Mouse (Mus musculus) myocyte (in vitro differentiated cells): ENCODE results near the gene Dynlt1f. TPM values are rescaled to one million over a fixed set of nuclear protein-coding genes. Genes with fewer than 3 reads are reported as not detected.
"Not testable (repeated sequence)": the region's sequence is repeated elsewhere in the genome, so short reads cannot be mapped to it uniquely, and the experiment has no call there.

ENCODE experiments used
- H3K27me3 ChIP-seq: one replicate; pipeline ENCODE4 v1.6.1; 2011; ENCODE audit not compliant: control insufficient read depth, insufficient read depth, insufficient read length
- H3K36me3 ChIP-seq: one replicate; pipeline ENCODE4 v1.6.1; 2011; ENCODE audit not compliant: control insufficient read depth, insufficient read depth
- H3K4me2 ChIP-seq: one replicate; pipeline ENCODE4 v1.6.1; 2011; ENCODE audit warnings: low read depth, control low read depth
- H3K4me3 ChIP-seq: one replicate; pipeline ENCODE4 v1.5.1; 2011; ENCODE audit warnings: mild to moderate bottlenecking, control low read depth, moderate library complexity
- H3K79me2 ChIP-seq: one replicate; pipeline ENCODE4 v1.6.1; 2011; ENCODE audit not compliant: control insufficient read depth, insufficient read depth
- H3ac ChIP-seq: one replicate; pipeline ENCODE4 v1.6.1; 2011; ENCODE audit not compliant: control insufficient read depth, insufficient read length
- CEBPB ChIP-seq: IDR thresholded peaks from 2 replicates; pipeline ENCODE4 v1.6.1; 2011; ENCODE audit warnings: mild to moderate bottlenecking, moderate library complexity; ENCODE audit not compliant: poor library complexity, insufficient read depth, severe bottlenecking
- E2F4 ChIP-seq: IDR thresholded peaks from one replicate; pipeline ENCODE4 v1.6.1; 2011; ENCODE audit warnings: mild to moderate bottlenecking, control low read depth, moderate library complexity; ENCODE audit not compliant: insufficient read depth
- MAX ChIP-seq: IDR thresholded peaks from one replicate; pipeline ENCODE4 v1.6.1; 2011; ENCODE audit warnings: low read depth, mild to moderate bottlenecking, control low read depth
- MYOD1 ChIP-seq, 3 experiments: IDR thresholded peaks; one replicate each; pipeline ENCODE4 v1.6.1; 2011; ENCODE audit warnings: control low read depth in 2 of 3, low read depth in 2 of 3, mild to moderate bottlenecking in 2 of 3, moderate library complexity in 1 of 3; ENCODE audit not compliant: insufficient read length in 2 of 3, control insufficient read depth in 1 of 3
- MYOG ChIP-seq, 3 experiments: IDR thresholded peaks; one replicate each; pipeline ENCODE4 v1.6.1; 2011; ENCODE audit warnings: control low read depth in 2 of 3, low read depth in 2 of 3, mild to moderate bottlenecking in 2 of 3; ENCODE audit not compliant: insufficient read length in 2 of 3, control insufficient read depth in 1 of 3, insufficient read depth in 1 of 3
- POLR2A ChIP-seq: IDR thresholded peaks from one replicate; pipeline ENCODE4 v1.6.1; 2011; ENCODE audit warnings: low read depth, mild to moderate bottlenecking, control low read depth, moderate library complexity; ENCODE audit not compliant: insufficient read length
- POLR2AphosphoS2 ChIP-seq: IDR thresholded peaks from one replicate; pipeline ENCODE4 v1.6.1; 2011; ENCODE audit warnings: low read depth, control low read depth; ENCODE audit not compliant: insufficient read length
- REST ChIP-seq: IDR thresholded peaks from one replicate; pipeline ENCODE4 v1.6.1; 2011; ENCODE audit warnings: mild to moderate bottlenecking, control low read depth, moderate library complexity; ENCODE audit not compliant: insufficient read depth, insufficient read length
- SRF ChIP-seq: IDR thresholded peaks from one replicate; pipeline ENCODE4 v1.6.1; 2011; ENCODE audit warnings: low read depth; ENCODE audit not compliant: control insufficient read depth, insufficient read length
- TCF12 ChIP-seq: IDR thresholded peaks from one replicate; pipeline ENCODE4 v1.6.1; 2011; ENCODE audit warnings: mild to moderate bottlenecking, control low read depth; ENCODE audit not compliant: poor library complexity, insufficient read depth, severe bottlenecking
- TCF3 ChIP-seq: IDR thresholded peaks from one replicate; pipeline ENCODE4 v1.6.1; 2011; ENCODE audit warnings: low read depth, control low read depth; ENCODE audit not compliant: insufficient read length
- USF1 ChIP-seq: IDR thresholded peaks from one replicate; pipeline ENCODE4 v1.6.1; 2011; ENCODE audit warnings: low read depth, mild to moderate bottlenecking, control low read depth, moderate library complexity
- polyA plus RNA-seq: library from polyadenylated mRNA; unstranded; fragments of >200 nt; fragmentation: generic; extraction: Trizol; gene quantifications from one replicate; pipeline ENCODE4 v1.2.1, GENCODE M21; 2012; ENCODE audit warnings: missing spikeins

Dynlt1f gene
- polyA plus RNA-seq, 1 experiment = 198 TPM

DNA sequence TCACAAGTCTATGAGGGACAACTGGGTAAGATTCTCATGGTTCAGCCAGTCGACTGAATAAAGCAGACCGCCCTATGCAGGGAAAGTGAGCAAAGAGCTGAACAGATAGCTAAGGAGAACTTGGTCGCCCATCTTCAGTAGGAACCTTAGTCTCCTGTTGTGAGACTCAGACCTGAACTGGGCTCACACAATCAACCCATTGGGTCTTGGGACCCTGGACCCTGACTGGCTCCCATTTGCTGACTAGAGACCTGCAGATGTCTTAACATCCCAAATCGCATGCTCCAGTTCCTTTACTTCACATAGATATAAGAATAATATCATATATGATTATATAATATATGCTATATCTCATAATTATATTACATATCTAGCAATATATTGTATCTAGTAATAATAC, 18.3 kb downstream of the Dynlt1f start:
- not testable (repeated sequence) for H3K36me3 ChIP-seq, H3K4me2 ChIP-seq, H3K79me2 ChIP-seq, H3K4me3 ChIP-seq, H3ac ChIP-seq, H3K27me3 ChIP-seq

DNA sequence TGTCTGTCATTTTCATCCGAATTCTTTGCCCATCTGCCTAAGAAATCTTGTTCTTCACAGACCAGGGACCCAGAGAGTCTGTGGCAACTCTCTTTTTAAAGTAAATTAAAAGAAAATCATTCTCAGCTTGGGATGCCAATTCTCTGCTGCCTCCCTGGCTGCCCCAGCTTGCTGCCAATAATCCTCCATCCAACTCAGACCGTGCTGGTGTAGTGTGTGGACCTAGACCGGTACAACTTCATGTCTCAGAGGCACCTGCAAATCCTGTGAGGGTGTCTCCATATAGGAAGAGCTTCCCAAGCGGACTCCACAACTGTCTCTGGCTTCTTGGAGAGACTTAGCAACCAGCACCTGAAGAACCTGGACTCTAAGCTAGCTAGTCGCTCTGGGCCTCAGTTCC, 18.8 kb downstream of the Dynlt1f start:
- H3K27me3 ChIP-seq = no peaks in the 10 kb centered on the region
- H3K79me2 ChIP-seq = no peaks in the 10 kb centered on the region

DNA sequence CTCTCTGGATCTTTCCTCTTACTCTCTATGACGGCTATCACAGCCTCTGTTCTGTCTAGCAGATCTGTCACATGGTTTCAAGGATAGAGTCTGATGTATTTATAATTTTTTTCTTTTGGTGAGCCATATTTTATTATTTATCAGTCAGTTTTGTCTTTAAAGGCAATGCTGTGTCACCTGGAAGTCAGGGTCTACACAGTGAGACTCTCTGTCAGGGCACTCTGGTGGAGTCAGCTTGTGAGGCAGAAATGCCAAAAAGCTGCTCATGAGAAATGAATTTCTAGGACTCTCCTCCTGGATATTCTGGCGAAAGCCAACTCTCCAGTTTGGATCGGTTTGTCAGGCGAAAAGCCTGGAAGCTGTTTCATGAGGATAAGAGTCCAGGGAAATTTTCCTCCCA, 19.9 kb downstream of the Dynlt1f start:
- not testable (repeated sequence) for H3K4me2 ChIP-seq, H3K27me3 ChIP-seq, H3K36me3 ChIP-seq, H3K79me2 ChIP-seq, H3ac ChIP-seq, H3K4me3 ChIP-seq

More for the DNA sequence above, 18.8 kb downstream of the Dynlt1f start:
- Histone ChIP-seq H3K36me3 (no peaks in the 10 kb centered on the region), H3K4me3 (no peak overlapping the region), H3K4me2 (no peak overlapping the region), H3ac (no peak overlapping the region)
- TF ChIP-seq TCF12 = no peak
- TF ChIP-seq TCF3 = no peak
- no peak for TF ChIP-seq MYOG (IDR thresholded peaks at IDR 0.05; ENCODE audit: control insufficient read depth in 1 of 3, insufficient read depth in 1 of 3, insufficient read length in 2 of 3, low read depth in 2 of 3)
- no peak for TF ChIP-seq SRF
- TF ChIP-seq CEBPB = no peak
- no peak for TF ChIP-seq MYOD1 (IDR thresholded peaks at IDR 0.05; ENCODE audit: control insufficient read depth in 1 of 3, insufficient read length in 2 of 3, low read depth in 2 of 3)
- TF ChIP-seq USF1 = no peak
- TF ChIP-seq E2F4 = no peak
- TF ChIP-seq POLR2A = no peak
- no peak for TF ChIP-seq POLR2AphosphoS2
- TF ChIP-seq MAX = no peak
- TF ChIP-seq REST = no peak

GRCm38 (mm10) chr17:6632850-6633249, 22.9 kb downstream of the Dynlt1f start:
- not testable (repeated sequence) for H3K36me3 ChIP-seq, H3K79me2 ChIP-seq, H3K27me3 ChIP-seq, H3K4me3 ChIP-seq, H3ac ChIP-seq, H3K4me2 ChIP-seq

- H3K4me2 ChIP-seq, H3ac ChIP-seq, H3K4me3 ChIP-seq, H3K36me3 ChIP-seq, H3K27me3 ChIP-seq, H3K79me2 ChIP-seq: not testable (repeated sequence)
These were observed 25.3 kb downstream of the Dynlt1f start for GRCm38 (mm10) chr17:6630398-6630797.

DNA sequence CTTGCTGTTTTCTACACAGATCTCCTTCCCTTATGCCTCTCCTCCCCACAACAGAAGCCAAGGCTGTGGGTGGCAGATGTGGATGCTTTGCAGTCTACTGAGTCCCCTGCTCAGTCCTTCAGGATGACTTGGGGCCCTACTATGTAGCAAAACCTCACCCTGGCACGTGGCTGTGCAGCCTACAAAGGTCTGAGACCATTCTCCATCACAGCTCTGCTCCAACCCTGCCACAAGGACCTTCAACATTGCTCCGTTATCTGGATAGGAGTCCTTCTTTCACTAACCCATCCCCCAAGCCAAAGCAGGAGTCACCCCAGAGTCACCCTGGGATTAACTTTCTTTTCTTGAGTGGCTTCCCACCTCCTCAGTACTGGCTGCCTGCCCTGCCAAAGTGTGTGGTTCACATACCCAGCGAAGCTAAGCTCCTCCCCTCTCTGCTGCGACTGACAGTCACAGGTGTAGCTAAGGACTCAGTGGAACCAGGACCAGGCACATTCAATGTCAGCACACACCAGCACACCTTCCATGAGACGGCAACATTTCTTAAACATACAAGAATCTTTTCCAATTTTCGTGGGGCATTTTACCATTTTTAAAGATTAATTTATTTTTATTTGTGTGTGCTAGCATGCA, 30.7 kb downstream of the Dynlt1f start:
- not testable (repeated sequence) for H3K79me2 ChIP-seq, H3K4me3 ChIP-seq, H3K4me2 ChIP-seq, H3K27me3 ChIP-seq, H3ac ChIP-seq, H3K36me3 ChIP-seq

- H3K4me2 ChIP-seq, H3K36me3 ChIP-seq, H3K79me2 ChIP-seq, H3ac ChIP-seq, H3K27me3 ChIP-seq, H3K4me3 ChIP-seq: not testable (repeated sequence)
These were observed 33.7 kb downstream of the Dynlt1f start for GRCm38 (mm10) chr17:6621976-6622375.

- not testable (repeated sequence) for H3ac ChIP-seq, H3K79me2 ChIP-seq, H3K27me3 ChIP-seq, H3K36me3 ChIP-seq, H3K4me2 ChIP-seq, H3K4me3 ChIP-seq
These were observed 34.8 kb downstream of the Dynlt1f start for GRCm38 (mm10) chr17:6620730-6621451.

- not testable (repeated sequence) for H3K4me2 ChIP-seq, H3K36me3 ChIP-seq, H3K4me3 ChIP-seq, H3K79me2 ChIP-seq, H3K27me3 ChIP-seq, H3ac ChIP-seq
These were observed 35.7 kb downstream of the Dynlt1f start for GRCm38 (mm10) chr17:6620035-6620434.

DNA sequence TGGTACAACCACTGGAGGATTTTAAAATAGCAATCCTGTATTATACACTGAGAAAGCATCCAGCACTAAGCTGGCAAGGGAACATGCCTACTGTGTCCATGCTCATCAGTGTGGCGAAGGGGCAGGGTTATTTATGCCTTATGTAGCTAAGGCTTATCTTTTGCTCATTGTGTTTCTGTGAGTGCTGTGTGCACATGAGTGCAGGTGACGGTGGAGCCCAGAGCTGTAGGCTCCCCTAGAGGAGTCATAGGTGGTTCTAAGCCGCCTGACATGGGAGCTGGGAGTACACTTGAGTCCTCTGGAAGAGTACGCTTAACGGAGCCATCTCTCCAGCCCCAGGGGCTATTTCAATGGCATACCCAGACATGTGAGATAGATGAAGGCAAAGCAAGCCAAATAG, 36.4 kb downstream of the Dynlt1f start:
- not testable (repeated sequence) for H3K4me3 ChIP-seq, H3K36me3 ChIP-seq, H3K4me2 ChIP-seq, H3ac ChIP-seq, H3K79me2 ChIP-seq, H3K27me3 ChIP-seq
